Mouse (Mus musculus) megakaryocyte progenitor cell, adult 5-6 weeks (primary cell): ENCODE measurements around the gene Pigk. TPM values are rescaled to one million over a fixed set of nuclear protein-coding genes. Genes with fewer than 3 reads are reported as not detected.

ENCODE experiments used
- ATAC-seq: replicated peaks from 2 replicates; pipeline ENCODE4 v1.8.0; 2016; ENCODE audit warnings: mild to moderate bottlenecking, moderate TSS enrichment, inconsistent platforms; ENCODE audit not compliant: poor library complexity
- total RNA-seq, 2 experiments: library from RNA; stranded (forward) in 1 of 2; stranded (reverse) in 1 of 2; fragments of 157-497, 149-512 nt in 1 of 2; fragments of 200-1000 nt in 1 of 2; gene quantifications; 2 replicates each; pipeline versions ENCODE4 v1.2.3 to v1.2.4; 2015 to 2017

Pigk gene
- total RNA-seq, 2 experiments from 2014 or later, result 49.9 to 50.9 TPM

GRCm38 (mm10) chr3:152888116-152888515 is 174.2 kb downstream of the Pigk start:
- ATAC-seq, result peak; percentile 58

GRCm38 (mm10) chr3:152894935-152895334 is 181.0 kb downstream of the Pigk start:
- peak; percentile 99 for ATAC-seq

GRCm38 (mm10) chr3:152896111-152896510 is 182.2 kb downstream of the Pigk start:
- ATAC-seq, result no peak

GRCm38 (mm10) chr3:152897196-152897595 is 183.3 kb downstream of the Pigk start:
- peak; percentile 56 for ATAC-seq

DNA sequence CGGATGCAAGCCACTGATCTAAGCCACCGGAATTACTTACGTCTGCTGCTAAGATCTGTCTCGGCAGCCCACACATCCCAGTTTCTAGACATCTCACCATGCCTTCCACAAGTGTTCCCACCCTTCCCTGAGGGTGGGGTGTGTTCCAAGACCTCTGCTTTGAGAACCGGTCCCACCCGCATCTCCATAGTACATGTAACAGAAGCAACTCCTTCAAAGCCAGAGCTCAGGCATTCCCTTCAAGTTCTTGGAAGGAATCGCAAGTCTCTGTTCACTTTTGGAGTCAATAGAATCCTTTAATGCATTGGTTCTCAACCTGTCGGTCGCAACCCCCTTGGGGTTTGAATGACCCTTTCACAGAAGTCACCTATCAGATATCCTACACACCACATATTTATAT is 185.0 kb downstream of the Pigk start:
- ATAC-seq, result no peak

- ATAC-seq, result no peak
Measured at GRCm38 (mm10) chr3:152905026-152905425, 191.1 kb downstream of the Pigk start.

- ATAC-seq, result peak; percentile 95
Measured at GRCm38 (mm10) chr3:152905800-152906199, 191.9 kb downstream of the Pigk start.

DNA sequence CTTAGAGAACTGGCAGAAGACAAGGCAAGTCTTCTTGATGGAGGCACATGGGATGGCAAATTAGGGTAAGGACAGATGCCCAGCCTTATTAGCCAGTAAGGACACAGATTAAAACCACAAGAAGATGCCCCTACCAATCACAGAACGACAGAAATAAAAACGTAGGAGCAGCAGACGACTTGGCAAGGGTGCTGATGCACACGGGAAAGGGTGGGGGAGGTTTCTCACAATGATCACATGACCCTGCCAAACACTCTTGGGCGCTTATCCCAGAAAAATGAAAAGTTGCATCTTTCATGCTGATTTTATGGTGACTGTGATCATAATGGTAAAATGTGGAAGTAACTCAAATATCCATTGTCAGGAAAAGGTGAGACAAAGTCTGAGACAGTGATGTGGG is 193.2 kb downstream of the Pigk start:
- no peak for ATAC-seq

DNA sequence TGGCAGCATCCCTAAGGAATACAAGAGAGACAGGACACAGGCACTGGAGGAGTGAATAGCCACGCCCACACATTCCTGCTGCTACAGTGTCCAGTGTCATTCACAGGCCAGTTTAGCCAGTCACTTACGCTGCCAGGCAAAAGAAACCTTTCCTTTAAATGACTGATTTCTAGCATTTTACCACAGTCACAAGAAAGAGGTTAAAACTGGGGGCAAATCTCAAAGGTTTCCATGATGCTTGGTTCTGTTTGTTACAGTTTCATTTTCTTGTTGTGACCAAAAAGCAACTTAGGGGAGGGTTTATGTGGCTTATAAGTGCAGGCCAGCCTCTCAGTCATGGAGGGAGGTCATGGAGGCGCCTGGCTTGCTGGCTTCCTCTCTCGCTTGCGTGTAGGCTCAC is 193.8 kb downstream of the Pigk start:
- no peak for ATAC-seq

DNA sequence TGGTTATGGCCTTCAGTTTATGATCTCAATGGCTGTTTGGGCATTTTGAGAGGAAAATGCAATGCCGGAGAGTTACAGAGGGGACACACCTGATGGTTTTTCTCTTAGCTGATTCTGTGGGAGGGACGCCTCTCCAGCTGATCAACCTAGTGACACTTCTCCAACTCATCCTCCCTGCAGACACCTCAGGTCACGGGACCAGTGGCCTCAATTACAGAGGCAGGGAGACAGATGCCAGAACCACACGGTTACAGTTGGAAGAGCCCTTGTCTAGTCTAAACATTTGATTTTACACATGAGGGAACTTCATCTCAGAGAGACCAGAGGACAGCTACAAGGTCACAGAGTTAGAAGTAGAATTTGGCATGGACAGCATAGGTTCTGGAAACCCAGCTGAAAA is 197.7 kb downstream of the Pigk start:
- no peak for ATAC-seq

DNA sequence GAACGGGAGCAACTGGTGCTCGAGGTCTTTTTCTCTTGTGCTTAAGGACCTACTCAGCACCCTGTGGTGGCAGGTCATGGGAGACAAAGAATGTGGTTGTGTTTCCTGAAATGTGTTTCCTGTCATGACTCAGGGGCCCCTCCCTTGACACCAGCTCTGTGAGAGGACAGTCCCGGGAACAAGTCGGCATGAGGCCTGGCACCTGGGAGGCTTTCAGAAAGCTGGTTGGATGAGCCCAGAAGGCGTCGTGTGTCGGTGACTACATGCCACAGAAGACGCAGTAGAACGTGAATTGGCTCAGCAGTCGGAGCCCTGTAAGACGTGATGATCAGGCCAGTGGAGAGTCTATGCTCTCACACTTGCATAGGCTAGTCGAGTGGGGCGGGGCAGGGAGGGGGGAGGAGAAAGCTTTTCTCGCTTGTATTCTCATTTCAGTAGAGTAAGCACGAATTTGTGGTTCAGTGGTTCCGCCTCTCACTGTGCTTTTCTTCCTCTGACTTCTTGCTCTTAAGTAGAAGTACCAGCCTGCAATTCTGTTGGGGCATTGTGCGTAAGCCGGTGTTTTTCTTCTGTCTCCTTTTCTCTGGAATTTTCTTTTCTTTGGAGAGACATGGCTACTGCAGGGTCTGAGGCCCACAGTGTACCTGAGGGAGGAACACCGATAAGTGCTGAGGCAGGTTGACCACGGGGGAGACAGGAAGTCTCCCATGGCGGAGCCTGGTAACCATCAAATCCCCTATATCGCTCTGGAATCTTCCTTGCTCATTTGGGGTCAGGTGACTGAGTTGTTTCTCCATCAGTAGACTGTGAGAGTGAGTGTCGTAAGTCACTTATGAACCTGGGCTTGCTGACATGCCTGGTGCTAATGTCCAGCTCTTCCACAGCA is 198.6 kb downstream of the Pigk start:
- peak; percentile 91 for ATAC-seq

DNA sequence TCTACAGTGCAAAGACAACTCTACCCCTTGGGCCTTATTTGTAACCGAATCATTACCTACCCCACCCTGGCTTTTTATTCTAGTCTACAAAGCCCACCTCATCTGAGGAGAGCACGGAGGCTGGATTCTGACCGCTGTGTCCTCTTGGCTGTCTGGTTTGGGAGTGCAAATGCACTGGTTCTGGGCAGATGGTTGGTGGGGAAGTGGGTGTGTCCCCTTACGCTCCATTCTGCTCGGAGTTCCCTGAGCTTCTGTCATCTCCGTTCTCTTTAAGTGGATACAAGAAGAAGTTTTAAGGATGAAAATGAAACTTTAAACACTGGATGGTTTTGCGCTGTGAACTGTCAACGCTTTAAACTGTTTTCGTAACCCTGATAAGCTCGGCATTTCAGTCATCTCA is 199.2 kb downstream of the Pigk start:
- ATAC-seq, result no peak

GRCm38 (mm10) chr3:152913625-152914024 is 199.7 kb downstream of the Pigk start:
- ATAC-seq, result no peak

- ATAC-seq, result no peak
Measured at GRCm38 (mm10) chr3:152914376-152914775, 200.5 kb downstream of the Pigk start.

GRCm38 (mm10) chr3:152917579-152917978 is 203.7 kb downstream of the Pigk start:
- ATAC-seq, result no peak

DNA sequence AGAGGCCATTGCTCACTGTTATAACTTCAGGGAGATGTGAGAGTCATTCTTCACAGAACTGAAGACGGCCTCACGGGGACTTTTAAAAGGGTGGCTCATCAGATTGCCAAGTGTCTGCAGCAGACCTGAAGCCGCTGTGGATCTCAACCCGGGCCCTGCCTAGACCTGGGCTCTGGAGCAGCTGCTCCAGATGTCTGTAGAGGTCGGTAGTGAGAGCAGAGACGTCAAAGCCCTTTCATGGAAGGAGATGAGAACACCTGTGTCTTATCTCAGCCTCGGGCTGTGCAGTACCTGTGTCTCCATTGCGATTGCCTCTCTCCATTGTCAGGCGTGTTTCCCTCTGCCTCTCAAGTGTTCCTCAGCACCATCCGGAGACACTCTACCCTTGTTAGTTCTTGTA is 205.2 kb downstream of the Pigk start:
- ATAC-seq, result no peak

DNA sequence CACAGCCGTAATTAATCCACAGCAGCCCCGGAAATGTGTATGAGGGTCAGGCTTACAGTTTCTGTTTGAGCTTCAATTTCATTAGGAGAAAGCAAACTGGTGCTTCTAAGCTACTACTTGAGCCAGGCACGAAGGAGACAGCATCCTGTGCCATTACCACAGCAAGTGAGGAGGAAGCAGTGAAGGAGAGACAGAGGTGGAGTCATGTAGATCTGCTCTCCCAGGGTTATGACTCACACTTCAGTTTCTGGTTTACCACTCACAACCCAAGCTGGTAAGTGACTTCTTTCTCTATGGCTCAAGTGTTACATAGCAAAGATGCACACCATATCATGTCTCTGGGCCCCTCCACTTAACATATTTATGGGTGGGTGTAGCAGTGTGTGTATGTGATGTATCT is 206.5 kb downstream of the Pigk start:
- ATAC-seq, result peak; percentile 72

GRCm38 (mm10) chr3:152923530-152923929 is 209.6 kb downstream of the Pigk start:
- no peak for ATAC-seq

GRCm38 (mm10) chr3:152925364-152925763 is 211.5 kb downstream of the Pigk start:
- ATAC-seq, result peak; percentile 76

DNA sequence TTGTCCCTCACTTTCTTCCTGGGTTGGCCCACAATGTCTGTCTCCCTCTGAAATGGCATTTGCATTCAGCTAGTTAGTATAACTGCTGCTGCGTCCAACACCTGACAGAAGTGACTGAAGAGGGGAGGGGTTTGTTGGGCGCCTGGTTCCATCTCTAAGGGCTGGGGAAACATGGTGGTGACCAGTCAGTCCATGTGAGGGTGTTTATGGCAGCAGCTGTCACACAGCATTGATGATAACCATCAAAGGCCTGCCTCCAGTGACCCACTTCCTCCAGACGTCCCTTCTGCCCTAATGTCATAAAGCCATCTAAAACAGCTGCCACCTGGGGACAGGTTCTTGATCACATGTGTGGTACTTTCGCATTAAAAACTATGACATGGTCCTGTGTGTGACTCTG is 212.3 kb downstream of the Pigk start:
- no peak for ATAC-seq

DNA sequence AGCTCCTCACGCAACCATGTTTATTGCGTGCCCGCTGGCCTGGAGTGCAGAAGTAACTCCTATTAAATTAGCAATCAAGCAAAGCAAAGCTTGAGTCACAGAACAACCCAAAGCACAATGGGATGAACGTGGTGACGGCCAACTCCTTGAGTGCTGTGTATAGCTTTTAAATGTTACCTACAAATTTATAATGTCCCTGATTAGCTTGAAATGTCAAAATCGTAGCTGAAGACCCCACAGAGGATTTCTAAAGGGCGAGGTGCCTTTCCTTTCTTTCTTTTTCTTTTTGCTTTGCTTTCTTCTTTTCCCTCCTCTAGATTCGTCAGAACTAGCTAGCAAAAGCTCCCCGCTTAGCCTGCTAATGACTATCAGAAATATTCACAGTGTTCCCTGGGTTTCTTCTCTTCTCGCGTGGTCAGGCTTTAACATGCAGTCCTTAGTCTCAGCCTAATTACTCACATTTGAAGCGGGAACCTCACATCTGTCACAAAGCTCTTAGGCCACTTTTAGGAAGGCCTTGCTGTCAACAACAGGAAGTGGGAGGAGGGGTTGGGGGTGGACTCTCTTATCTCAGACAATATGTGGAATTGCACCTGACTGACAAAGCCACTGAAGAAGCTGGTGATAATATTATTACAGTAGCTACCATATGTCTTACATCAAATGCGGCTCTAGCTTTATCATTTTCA is 214.5 kb downstream of the Pigk start:
- ATAC-seq, result peak; percentile 62

DNA sequence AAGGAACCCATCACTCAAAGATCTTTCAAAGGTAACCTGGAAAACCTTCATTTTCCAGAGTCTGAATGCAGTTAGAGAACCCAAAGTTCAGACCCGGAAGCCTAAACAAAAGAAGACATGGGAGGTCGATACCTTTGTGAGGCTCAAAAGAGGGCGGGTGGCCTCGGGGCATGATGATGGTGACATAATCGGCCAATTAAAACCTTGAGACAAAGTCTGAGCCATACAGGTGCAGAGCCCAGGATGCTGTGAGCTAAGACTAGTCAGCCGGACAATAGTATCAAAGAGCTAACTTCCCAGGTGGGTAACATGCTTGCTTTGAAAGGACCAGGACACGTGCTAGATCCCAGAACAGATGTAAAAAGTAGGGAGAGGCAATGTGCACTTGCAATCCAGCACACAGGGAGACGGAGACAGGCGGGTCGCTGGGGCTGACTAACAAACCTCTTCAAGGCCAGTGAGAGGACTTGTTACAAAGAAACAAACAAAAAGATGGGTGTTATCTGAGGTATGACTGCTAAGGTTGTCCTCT is 215.4 kb downstream of the Pigk start:
- no peak for ATAC-seq
